Mouse (Mus musculus) left cerebral cortex, postnatal 10 days (tissue): ENCODE measurements at regions not wholly inside any gene's neighbourhood (a gene's known extent, or its start where the extent isn't known, plus 50 kb on each side); places are given as distances from the start of the nearest gene placed in this dataset.

ENCODE experiments used
- DNase-seq, 2 experiments: peaks; one replicate each; pipeline ENCODE4 v3.0.0; 2021 to 2022; ENCODE audit warnings: low spot score in 2 of 2, mixed read lengths in 1 of 2; ENCODE audit errors: extremely low spot score in 1 of 2
- intact Hi-C: fragments of 180-260 bp; cut with DNase I; formaldehyde crosslinking; loops from one replicate; pipeline ENCODE4 v1.15.1; 2025

GRCm38 (mm10) chr8:96370500-96370899 is 482.2 kb upstream of the Got2 start:
- DNase-seq = no peak
- intact Hi-C loops = no loop called here

- no peak for DNase-seq
- intact Hi-C loops = no loop called here
Measured at GRCm38 (mm10) chr8:96362853-96363445, 474.6 kb upstream of the Got2 start.

GRCm38 (mm10) chr8:96350531-96351069 is 462.3 kb upstream of the Got2 start:
- intact Hi-C loops = no loop called here
- DNase-seq = no peak

GRCm38 (mm10) chr8:96349503-96349902 is 461.2 kb upstream of the Got2 start:
- intact Hi-C loops = no loop called here
- no peak for DNase-seq

- no peak for DNase-seq
- intact Hi-C loops = no loop called here
Measured at GRCm38 (mm10) chr8:96340702-96341101, 452.4 kb upstream of the Got2 start.

- intact Hi-C loops = no loop called here
- DNase-seq = no peak
Measured at GRCm38 (mm10) chr8:96318367-96318766, 430.0 kb upstream of the Got2 start.

GRCm38 (mm10) chr8:96308989-96309718 is 420.8 kb upstream of the Got2 start:
- intact Hi-C loops = no loop called here
- no peak for DNase-seq

GRCm38 (mm10) chr8:96296643-96297042 is 408.3 kb upstream of the Got2 start:
- intact Hi-C loops = no loop called here
- DNase-seq = no peak

- no peak for DNase-seq
- intact Hi-C loops = no loop called here
Measured at GRCm38 (mm10) chr8:96290740-96291139, 402.4 kb upstream of the Got2 start.

GRCm38 (mm10) chr8:96289519-96289918 is 401.2 kb upstream of the Got2 start:
- no peak for DNase-seq
- intact Hi-C loops = no loop called here

- intact Hi-C loops = no loop called here
- DNase-seq = no peak
Measured at GRCm38 (mm10) chr8:96288525-96288924, 400.2 kb upstream of the Got2 start.

GRCm38 (mm10) chr8:96277479-96278138 is 389.3 kb upstream of the Got2 start:
- intact Hi-C loops = no loop called here
- DNase-seq = no peak

GRCm38 (mm10) chr8:96277058-96277457 is 388.7 kb upstream of the Got2 start:
- intact Hi-C loops = no loop called here
- no peak for DNase-seq

- intact Hi-C loops = no loop called here
- DNase-seq = peak in 1 of 2 experiments; percentile 51
Measured at GRCm38 (mm10) chr8:96256294-96256693, 367.9 kb upstream of the Got2 start.

- no peak for DNase-seq
- intact Hi-C loops = no loop called here
Measured at GRCm38 (mm10) chr8:96255811-96256210, 367.5 kb upstream of the Got2 start.

GRCm38 (mm10) chr8:96246017-96246416 is 357.7 kb upstream of the Got2 start:
- no peak for DNase-seq

GRCm38 (mm10) chr8:96244549-96245152 is 356.3 kb upstream of the Got2 start:
- DNase-seq = no peak
- intact Hi-C loops = no loop called here

More at GRCm38 (mm10) chr8:96246017-96246416, 357.7 kb upstream of the Got2 start:
- intact Hi-C loops = no loop called here

- intact Hi-C loops = no loop called here
Measured at GRCm38 (mm10) chr8:96238406-96238805, 350.1 kb upstream of the Got2 start.

GRCm38 (mm10) chr8:96237940-96238339 is 349.6 kb upstream of the Got2 start:
- DNase-seq = no peak
- intact Hi-C loops = no loop called here

More at GRCm38 (mm10) chr8:96238406-96238805, 350.1 kb upstream of the Got2 start:
- no peak for DNase-seq
